Mouse (Mus musculus) cerebellum, postnatal 14 days (tissue): ENCODE measurements around the gene Pla2r1.

Experiments used
- DNase-seq, 2 experiments: peaks; one replicate each; pipeline ENCODE4 v3.0.0; 2021; ENCODE audit warnings: mixed read lengths in 2 of 2

Gene Pla2r1

GRCm38 (mm10) chr2:60401694-60402093 lies 151.4 kb downstream of the Pla2r1 start:
- no peak for DNase-seq

- DNase-seq, result no peak
Observed at GRCm38 (mm10) chr2:60393786-60394185, 159.3 kb downstream of the Pla2r1 start.

DNA sequence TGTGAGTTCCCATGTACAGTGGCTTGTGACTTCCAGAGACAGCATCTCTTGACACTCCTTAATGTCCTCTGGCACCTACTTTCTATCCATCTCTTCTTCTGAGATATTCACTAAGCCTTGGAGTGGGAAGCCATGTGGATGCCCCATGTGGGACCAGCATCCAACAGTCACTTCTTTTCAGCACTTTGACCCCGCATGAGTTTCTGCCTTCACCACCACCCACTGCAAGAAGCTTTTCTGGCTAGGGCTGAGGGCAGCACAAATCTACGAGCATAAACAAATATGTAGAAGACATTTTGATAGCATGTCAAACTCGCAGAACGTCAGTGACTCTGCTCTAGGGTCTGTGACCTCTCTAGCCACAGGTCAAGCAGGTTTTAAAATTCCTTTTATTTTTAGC lies 160.8 kb downstream of the Pla2r1 start:
- DNase-seq, result no peak

DNA sequence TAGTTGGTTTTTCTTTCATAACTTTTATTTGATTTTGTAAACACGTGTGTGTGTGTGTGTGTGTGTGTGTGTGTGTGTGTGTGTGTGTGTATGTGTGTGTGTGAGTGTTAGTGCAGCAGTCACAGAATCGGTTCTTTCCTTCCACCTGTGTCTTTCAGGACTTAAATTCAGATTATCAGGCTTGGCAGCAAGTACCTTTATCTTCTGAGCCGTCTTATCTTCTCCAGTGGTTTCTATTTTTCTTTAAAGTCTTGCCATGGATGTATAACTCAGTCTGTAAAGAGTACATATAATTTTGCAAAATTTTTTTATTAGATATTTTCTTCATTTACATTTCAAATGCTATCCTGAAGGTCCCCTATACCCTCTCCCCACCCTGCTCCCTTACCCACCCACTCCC lies 165.7 kb downstream of the Pla2r1 start:
- no peak for DNase-seq

GRCm38 (mm10) chr2:60386835-60387234 lies 166.3 kb downstream of the Pla2r1 start:
- DNase-seq, result no peak

DNA sequence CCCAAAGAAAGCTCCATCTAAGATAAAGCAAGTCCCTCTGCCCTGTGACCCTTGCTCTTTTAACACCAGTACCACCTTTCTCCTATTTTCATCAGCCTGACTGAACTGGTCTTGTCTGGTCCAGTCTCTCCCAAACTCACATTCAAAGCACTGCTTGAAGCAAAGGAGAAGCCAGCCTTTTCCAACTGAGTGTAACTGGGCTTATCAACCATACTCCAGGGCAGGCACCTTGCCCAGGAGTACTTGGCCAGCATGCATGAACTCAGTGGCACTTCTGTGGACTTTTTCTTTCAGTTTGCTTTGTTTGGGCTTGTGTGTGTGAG lies 168.4 kb downstream of the Pla2r1 start:
- DNase-seq, result peak; percentile 32 to 34

GRCm38 (mm10) chr2:60384083-60384762 lies 168.9 kb downstream of the Pla2r1 start:
- no peak for DNase-seq

- peak; percentile 69 to 82 for DNase-seq
Observed at GRCm38 (mm10) chr2:60382858-60383669, 170.0 kb downstream of the Pla2r1 start, which contains the start of gene Ly75. TSS of gene Ly75 (minus strand) at chr2:60383303.

DNA sequence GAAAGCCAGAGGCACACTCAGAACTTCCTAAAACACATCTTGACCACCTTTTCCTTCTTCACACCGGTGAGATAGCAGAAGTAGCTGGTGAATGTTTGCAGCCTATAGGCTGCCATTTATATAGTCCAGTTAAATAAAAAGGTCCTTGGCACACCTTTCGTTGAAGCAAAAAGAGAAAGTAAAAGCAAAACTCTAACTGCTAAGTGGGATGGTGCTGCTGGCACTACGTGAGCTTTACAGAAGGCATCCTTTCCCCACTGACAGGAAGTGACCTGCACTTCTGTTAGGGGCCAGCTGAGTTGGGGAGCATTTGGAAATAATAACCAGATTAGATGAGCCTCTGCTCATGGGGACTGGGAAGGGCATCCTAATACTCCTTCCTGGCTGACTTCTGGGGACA lies 170.8 kb downstream of the Pla2r1 start:
- no peak for DNase-seq

- no peak for DNase-seq
Observed at GRCm38 (mm10) chr2:60377260-60377659, 175.8 kb downstream of the Pla2r1 start.

- DNase-seq, result no peak
Observed at GRCm38 (mm10) chr2:60375608-60376107, 177.4 kb downstream of the Pla2r1 start.

DNA sequence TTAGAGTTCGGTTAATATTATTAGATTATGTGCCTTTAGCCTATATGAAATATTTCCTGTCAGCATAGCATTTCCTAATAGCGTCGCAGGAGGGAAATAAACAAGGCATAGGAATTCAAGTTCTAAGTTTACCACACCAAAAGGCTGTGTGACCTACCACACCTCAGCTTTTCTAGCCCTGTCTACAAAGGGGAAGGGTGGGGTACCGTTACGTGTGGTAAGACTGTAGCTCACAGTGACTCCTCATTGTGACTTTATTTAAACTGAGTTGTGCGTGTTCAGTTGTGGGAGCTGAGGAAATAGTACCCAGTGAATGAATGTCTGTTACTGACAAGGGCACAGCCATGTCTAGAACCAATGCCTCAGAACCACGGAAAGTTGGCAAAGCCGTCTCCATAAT lies 178.0 kb downstream of the Pla2r1 start:
- DNase-seq, result no peak

DNA sequence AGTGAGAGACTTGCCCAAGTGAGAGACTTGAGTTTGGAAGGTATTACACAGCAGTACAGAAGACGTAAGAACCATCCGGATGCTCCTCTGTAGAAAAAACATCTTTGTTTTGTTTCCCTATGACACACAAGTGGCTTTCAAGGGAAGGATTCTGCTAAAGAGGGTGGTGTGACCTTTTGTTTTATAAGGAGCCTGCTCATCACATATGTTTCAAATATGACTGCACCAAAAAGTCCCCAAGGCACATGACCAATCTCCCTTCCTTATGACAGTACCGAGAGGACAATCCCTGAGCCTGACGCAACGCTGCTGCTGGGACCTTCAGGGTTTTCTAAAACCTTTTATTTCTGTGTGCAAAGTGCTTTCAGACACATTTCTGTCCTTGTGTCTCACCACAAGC lies 182.9 kb downstream of the Pla2r1 start:
- DNase-seq, result no peak

DNA sequence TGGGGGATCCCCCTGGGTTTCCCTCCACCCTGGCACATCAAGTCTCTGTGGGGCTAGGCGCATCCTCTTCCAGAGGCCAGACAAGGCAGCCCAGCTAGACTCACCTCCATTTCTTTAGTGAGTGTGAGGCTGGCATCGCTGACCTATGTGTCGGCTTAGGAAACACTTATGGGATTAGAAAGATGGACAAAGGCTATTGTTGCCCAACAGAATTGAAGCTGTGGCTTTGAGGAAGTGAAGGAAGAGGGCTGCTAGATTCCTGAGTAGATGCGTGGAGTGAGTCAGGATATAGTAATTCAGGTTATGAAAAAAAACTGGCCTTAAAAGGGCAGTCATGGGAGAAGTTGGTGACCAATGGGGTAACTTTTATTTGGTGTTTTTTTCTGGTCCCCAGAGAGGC lies 183.7 kb downstream of the Pla2r1 start:
- no peak for DNase-seq

- DNase-seq, result no peak
Observed at GRCm38 (mm10) chr2:60367871-60368270, 185.2 kb downstream of the Pla2r1 start.
